Mouse (Mus musculus) kidney, postnatal 10 days (tissue): ENCODE results near the gene Pomgnt2.
"Not testable (repeated sequence)": the region's sequence is repeated elsewhere in the genome, so short reads cannot be mapped to it uniquely, and the experiment has no call there.

ENCODE experiments used
- DNase-seq: peaks from one replicate; pipeline ENCODE4 v3.0.0; 2021; ENCODE audit warnings: mixed read lengths

Pomgnt2 gene

DNA sequence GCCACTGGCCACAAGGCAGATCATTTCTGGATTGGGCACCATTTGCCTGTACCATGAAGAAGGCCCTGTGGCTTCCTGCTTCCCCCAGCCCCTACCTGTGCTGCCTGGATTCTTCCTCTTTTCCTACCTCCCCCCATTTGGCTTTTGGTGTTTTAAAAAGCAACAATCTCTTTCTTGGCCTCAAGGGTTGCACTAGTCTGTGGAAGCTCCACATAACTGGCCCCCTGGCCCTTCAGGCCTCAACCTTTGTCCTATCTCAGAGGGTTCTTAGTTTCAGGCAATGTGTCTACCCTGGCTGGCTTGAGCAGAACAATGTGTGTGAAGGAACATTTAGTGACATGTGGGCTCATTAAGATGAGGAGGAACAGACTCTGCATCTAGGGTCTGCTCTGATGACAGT, at the start of gene Pomgnt2:
Gene Pomgnt2 (minus strand): TSS at position 101 of the 400 bp plus-strand sequence.
- no peak for DNase-seq

DNA sequence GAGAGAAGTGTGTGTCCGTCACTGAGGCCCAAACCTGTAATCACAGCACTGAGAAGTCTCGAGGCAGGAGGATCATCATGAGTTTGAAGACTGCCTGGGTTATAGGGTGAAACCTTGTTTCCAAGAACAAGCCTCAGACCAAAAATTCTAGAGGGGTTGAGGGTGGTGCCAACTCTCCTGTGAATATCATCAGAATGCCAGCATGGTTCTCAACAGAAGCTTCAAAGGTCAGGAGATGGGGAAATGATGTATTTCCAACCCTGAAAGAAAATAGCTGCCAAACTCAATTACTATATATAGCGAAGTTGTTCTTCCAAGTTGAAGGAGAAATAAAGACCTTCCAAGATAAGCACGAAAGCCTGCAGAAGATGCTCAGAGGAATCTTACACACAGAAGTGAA, 42.9 kb upstream of the Pomgnt2 start:
- DNase-seq: no peak

DNA sequence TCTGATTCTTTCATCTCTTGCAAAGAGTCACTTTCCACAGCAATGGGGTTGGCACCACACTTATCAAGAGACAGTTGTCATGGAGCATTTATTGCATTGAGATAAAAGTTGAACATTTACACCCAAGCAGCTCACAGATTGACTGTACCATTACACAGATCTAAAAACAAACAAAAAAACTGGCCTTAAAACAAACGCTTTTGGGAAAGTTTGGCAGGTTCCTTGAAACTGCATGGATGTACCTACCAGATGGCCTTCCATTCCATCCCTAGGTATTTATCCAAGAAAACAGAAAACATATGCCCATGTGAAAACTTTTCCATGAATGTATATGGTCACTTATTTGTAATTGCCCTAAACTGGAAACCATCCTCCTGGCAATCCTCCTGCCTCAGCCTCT, 41.7 kb upstream of the Pomgnt2 start:
- no peak for DNase-seq

DNA sequence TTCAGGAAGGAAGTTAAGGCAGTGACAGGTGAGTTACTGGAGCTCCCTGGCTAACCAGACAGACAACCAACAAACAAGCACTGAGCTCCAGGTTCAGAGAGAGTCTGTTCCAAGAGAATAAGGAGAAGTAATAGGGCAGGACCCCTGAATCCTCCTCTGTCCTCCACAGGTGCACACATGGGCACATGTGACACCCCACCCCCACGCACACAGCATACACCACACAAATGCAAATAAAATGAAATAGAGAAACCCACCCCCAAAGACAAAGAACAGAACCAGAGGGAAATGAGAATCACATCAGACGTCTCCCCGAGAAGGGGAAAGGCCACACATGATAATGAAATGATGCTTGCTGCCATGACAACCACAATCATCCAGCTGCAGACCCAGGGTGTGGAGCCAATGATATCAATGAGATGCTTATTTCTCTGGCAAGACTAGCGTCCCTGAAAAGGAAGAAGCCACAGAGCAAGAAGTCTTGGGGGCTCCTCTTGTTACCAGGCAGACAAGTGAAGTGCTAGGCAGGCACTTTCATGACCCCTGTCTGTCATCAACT, 39.7 kb upstream of the Pomgnt2 start:
- no peak for DNase-seq

DNA sequence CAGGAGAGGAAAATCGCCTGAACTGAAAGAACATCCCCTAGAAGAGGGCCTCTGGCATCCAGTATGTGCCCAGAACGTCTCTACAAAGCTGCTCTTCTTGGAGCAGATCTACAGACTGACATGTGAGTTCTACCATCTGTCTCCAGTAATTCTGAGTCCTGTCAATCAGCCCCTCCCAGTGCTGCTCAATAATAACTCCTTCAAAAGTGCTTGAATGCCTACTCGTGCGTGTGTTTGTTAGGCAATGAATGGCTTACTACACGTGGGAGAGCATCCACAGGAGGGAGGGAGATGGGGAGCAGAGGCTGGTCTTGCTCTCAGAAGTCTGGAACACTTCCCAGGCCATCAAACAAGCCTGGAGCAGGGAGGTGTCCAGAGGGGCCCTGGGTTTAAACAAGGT, 38.9 kb upstream of the Pomgnt2 start:
- no peak for DNase-seq

DNA sequence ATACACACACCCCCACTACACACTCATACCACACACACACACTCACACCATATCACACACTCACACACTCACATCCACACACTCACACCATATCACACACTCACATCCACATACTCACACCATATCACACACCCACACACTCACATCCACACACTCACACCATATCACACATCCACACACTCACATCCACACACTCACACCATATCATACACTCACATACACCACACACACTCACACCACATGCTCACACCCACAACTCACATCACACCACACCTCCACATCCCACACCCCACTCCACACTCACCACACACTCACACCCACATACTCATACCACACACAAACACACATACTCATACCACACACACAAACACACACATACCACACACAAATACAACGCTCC, 38.0 kb upstream of the Pomgnt2 start:
- DNase-seq: no peak

DNA sequence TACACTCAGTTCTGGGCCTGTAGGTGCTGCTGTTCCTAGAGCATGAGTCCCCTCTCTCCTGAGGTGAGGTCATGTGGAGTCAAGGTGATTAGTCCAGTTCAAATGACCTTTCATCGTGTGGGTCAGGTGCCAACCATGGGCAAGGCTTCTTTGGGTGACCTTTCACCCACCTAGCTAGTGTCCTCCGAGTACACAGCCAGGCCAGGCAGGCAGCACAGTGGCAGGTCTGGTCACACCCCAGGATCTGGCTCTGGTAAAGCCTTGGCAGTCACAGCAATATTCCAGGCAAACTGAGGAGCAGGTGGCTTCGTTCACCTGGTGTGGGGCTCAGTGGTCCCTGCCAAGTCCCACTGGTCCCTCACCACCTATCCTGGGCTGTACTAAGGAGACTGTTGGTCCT, 35.2 kb upstream of the Pomgnt2 start:
- DNase-seq: no peak

DNA sequence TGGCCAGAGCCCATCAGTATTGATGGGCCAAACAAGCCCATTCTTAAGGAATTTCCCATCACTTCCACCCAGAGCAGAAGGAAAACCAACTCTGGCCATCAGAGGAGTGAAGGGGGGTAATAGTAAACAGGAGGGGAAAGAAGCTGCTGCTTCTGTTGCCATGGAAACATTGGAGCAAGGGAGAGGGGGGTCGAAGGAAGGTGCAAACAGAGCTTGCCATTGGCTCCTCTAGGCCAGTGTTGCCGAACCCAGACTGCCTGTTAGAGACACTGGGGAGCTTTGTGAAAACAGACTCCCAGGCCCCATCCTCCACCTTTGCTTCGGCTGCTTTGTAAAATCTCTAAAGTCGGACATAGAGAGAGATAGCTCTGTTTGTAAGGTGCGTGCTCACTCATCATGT, 33.8 kb upstream of the Pomgnt2 start:
- DNase-seq: no peak

DNA sequence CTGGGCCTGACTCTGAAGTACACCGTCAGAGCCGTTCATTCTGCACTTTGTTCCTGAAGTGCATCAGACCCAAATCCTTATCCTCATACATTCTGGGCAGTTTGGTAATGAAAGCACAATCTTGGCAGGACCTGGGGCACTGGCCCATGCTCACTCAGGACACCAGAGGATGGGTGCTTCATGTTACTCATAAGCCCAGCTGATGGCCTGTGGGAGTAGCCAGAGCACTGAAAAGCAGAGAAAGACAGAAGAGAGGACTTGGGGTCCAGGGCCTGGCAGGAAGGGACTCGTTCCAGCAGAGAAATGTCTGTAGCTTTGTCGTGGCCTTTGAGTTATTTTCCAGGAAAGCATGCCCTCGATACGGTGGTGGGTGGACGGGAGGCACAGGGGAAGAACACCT, 32.9 kb upstream of the Pomgnt2 start:
- no peak for DNase-seq

DNA sequence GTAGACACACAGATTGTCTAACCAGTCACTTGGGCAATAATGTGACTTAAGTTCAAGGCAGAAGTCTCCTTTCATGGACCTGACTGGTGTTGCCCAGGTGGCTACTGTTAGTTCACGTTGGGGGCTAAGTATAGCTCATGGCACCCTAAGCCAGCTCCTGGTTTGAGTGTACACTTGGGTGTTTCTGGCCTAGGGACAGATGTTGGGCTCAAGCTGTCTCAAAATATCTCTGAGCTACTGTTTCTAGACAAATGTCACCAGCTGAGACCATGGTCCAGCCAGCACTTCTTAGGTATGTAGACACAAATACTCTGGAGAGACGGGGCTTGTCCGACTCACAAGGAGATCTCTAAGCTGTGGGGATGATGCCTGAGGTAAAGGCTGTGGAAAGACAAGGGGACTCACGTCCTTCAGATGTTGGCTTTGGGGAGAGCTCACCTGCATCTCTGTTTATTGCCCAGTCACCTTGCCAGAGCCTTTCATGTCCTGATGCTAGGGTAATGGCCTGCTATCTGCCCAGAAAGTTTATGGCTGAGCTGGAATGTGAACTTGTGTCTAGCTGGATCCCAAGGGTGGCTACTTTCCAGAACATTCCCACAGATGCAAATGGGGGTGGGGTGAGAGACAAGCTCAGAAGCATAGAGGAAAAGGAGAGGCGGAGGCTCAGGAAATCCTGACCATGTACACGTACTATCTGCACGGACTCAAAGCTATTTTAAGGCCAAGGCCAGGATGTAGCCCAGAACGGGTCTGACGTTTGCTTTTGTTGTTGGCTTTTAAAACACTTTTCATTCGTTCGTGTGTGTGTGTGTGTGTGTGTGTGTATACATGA, 31.2 kb upstream of the Pomgnt2 start:
- DNase-seq: peak; percentile 78

DNA sequence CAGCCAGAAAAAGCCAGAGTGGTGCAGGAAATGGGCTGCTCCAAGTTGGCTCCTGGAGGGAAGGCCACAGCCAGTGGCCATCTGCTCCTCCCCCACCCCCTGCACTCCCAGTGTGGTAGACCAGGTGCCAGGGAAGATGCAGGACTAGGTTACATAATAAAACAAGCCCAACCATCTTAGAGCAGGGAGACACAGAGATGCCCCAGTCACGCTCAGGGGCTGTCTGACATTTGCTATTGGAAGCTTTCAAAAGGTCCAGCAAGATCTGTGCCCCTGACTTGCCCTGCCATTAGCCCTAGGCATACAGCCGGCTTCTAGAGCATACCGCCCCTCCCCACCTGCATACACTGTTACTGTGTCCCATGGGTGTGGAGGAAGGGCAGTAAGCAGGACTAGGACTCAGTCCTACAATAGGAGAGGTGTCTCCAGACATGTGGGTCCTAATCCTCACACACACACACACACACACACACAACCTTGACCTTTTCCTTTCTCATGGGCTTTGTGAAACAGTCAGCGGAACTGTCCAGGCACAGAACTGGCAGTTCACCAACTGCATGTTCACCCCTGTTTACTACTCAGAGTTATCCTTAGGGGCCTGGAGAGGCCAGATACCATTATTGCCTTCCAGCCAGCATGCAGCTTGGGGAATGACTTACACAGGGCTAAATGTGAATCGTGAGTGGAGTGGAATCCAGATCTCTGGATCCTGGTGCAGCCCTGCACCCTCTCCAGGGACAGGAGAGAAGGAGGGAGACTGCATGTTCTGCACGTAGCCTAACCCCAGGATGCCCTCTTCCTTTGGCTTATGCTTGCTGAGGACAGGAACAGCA, 30.4 kb upstream of the Pomgnt2 start:
- peak; percentile 65 for DNase-seq

DNA sequence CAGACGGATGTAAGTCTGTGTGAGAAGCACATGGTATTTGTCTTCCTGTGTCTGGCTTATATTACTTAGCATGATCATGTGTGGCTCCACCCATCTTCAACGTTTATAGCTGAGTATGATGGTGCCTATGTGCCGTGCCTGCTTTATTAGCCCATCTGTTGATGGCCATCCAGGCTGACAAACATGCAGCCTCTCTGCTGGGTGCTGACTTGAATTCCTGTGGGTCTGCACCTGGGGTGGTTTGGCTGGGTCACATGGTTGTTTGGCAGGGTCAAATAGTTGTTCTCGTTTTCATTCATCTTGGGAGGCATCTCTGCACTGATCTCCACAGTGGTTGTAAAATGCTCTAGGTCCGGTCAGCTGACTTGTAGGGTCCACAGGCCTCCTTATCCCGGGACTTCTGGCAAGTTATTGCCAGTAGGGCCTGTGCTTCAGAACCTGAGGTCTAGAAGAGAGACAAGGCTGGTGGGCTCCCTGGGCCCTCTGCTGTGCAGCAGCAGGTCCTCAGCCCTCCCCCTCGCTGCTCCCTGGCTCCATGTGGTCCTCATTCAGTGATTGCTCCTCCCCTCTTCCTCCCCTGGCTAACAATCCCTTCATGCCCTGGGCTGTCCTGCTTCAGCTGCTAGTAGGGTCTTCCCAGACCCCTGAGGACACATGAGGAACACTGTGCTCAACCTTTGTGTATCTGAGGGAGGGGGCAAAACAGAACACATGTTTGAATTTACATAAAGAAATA, 29.1 kb upstream of the Pomgnt2 start:
- DNase-seq: no peak

DNA sequence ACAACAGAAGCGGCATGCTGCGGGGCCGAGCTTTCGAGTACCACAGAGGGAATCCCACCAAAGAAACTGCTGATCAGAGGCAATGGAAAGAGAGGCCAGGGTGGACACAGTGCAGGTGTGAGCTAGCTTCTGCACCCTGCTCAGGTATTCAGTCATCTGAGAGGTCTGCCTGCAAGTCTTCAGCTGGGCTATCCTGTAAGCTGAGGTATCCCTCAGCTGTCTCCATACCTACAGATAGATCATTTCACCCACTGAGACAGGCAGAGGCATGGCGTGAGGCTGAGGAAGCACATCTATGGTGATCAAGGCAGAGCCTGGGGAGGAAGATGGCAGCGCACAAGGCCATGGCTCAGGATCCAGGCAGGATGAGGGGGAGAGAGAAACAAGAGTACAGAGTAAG, 27.5 kb upstream of the Pomgnt2 start:
- DNase-seq: no peak

DNA sequence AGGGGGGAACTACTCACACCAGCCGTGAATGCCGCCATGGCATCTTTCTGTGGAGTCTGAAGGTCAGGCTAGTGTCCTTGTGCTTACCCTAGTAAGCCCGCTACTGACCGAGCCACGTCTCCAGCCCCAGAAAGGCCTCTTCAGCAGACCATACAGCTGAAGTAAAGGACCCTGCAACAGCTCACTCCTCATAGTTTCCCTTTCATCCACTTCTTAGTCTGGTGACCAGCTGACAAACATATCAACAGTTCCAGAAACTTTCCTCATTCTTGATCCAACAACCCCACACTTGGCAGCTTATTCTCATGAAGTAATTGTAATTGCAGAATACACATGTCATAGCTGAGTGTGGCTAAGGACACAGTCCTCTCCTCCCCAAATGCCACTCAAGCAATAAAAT, 27.0 kb upstream of the Pomgnt2 start:
- DNase-seq: no peak

DNA sequence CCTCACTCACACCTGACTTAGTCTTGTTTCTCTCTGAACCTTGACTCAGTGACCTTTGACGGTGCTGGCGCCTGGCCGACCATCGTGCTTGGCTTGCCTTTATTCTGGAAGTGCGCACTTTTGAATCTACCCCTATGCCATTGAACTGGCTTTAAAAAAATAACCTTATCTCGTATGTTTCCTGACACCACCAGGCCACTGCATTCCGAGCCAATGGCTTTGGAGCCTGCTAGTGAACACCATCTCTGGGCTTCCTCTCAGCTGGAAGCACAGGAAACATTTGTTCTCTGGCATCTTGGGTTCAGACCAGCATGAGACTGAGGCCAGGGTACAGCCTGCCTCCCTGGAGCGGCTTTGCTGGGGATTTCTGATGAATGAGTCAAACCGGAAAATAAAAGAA, 25.9 kb upstream of the Pomgnt2 start:
- peak; percentile 90 for DNase-seq

DNA sequence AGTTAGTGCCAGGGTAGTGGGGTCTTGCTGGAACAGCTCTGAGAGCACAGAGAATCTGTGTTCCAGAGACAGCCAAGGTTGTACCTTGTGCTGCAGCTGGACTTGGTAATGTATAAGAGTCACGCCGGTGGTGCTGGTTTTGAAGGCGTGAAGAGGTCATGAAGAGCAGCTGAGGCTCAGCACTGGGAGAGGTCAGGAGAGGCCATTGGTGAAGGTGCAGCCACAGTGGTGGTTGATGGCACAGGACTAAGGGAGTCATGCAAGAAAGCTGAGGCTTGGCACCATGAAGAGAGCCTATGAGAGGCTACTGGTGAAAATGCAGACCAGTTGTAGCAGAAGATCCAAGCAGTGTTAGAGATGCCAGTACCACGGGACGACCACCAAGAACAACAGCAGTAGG, 24.7 kb upstream of the Pomgnt2 start:
- DNase-seq: no peak

DNA sequence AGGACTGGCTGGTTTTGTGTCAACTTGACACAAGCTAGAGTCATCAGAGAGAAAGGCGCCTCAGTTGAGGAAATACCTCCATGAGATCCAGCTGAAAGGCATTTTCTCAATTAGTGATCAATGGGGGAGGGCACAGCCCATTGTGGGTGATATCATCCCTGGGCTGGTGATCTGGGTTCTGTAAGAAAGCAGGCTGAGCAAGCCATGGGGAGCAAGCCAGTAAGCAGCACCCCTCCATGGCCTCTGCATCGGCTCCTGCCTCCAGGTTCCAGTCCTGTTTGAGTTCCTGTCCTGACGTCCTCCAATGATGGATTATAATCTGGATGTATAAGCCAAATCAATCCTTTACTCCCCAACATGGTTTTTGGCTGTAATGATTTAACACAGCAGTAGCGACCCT, 24.3 kb upstream of the Pomgnt2 start:
- not testable (repeated sequence) for DNase-seq

DNA sequence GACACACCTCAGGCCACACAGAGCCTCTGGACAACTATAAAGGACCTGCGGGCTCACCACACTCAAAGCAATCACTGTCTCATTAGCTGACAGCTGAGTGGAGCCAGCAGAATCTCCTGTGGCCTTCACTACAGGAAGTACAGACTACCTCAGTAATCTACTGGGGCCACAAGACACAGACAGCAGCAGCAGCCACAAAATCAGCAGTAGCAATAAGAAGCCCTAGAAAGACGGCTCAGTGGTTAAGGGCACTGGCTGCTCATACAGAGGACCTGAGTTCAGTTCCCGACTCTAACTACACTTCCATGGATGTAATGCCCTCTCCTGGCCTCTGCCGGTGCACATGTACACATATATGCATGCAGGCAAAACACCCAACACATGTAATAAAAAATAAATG, 23.4 kb upstream of the Pomgnt2 start:
- DNase-seq: no peak

DNA sequence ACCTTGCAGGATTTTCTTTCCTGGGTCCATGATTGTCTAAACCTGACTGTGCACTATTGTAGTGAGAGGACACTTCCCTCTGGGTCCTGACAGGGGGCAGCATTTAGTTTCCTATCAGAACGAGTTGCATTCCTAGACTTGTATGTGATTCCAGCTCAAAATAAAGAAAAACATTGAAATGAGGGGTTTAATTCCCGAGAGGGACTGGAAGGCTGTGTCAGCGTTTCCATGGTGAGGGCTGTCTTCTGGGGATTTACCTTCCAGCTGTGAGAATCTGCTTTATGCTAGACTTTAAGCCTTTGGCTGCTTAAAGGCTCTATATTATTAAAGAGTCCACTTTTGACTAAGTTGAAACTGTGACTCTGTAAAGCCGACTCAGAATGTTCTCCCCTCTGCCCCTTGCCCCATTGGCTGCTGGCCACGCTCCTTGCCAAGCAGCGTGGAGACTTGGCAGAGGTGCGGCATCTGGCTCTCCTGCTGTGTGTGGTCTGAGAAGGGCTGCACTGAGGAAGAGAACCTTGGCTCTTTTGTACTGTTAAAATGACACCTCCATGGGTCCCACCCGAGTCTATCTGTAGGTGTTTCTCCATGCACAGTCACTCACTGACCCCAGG, 22.0 kb upstream of the Pomgnt2 start:
- peak; percentile 83 for DNase-seq

DNA sequence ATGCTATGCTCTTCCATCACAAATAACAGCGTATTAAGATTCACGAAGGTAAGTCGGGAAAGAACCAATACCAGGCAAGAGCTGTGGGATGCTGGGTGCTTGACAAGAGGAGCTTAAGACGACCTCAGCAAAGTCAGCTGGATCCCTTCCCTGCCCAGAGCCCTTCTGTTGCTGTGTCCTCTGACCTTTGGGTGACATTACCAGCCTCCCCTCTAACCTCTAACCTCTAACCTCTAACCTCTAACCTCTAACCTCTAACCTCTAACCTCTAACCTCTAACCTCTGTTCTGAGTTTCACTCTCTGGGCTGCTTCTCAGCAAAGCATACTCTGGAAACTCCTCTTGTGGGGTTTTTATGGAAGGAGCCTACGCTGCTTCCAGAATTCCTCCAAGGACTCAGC, 21.2 kb upstream of the Pomgnt2 start:
- no peak for DNase-seq

DNA sequence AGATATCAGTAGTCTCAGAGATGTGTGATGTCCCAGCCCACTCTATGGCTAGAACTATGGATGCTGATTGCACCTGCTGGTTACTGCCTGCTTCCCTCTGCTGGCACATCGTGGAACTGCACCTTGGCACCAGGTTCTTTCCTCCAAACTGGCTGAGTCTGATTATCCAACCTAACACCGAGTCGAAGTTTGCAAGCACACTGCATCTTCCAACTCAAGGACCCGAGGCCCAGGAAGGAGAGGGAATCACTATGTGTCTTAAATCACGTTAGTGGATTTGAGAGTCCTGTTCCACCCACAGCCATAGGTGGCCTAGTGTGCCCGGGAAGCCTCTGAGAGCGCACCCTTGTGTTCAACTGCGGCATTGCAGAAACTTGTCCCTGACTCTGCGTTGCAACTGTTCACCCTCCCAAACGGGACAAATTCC, 17.3 kb upstream of the Pomgnt2 start:
- peak; percentile 89 for DNase-seq

DNA sequence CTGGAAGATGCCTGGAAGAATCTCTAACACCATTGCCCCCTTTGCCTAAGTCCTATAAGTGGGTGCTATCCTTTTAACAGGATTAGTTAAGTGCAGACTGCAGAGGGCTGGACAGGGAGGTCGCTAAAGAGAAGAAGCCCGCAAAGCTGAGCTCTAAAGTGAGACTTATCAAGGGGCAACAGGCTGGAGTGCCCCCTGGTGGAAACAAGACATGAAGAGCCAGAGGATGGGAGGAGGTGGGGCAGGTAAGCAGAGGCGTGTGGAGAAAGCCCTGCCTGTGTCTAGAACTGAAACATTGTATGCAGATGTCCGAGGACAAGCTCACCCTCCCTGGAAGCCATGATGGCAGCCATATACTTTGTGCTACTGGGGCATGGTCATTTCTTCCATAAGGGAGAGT, 16.7 kb upstream of the Pomgnt2 start:
- DNase-seq: no peak

DNA sequence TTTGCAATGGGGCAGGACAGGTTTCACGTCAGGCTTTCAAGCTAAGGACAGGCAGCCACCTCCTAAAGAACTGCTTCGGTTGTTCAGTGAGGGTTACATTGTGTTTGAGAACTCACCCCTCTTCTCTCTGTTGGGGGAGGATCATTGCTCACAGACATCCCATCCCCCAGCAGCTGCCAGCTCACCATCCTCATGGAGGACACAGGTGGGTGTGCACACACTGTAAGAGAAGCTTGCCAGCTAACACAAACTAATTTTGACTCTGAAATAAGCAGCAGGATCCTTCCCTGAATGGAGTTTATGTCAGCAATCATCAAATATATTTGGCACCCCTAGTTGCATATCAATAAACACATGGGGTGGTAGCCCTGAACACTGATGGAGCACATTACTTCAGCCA, 15.9 kb upstream of the Pomgnt2 start:
- no peak for DNase-seq
